Mouse (Mus musculus) stomach, embryonic 14.5 days (tissue): ENCODE results near the gene Nid1. TPM values are rescaled to one million over a fixed set of nuclear protein-coding genes. Genes with fewer than 3 reads are reported as not detected.
"Not testable (repeated sequence)": the region's sequence is repeated elsewhere in the genome, so short reads cannot be mapped to it uniquely, and the experiment has no call there.

Experiments
- ATAC-seq: fragments of 200-750 bp; cut with Nextera tagmentation; 2 replicates; pipeline ENCODE4 v1.8.0; 2017; ENCODE audit warnings: low read depth, moderate TSS enrichment; ENCODE audit not compliant: insufficient number of reproducible peaks, insufficient read depth, low FRiP score
- H3K27ac ChIP-seq: fragments of 300-500 bp; sonication (generic); 2 replicates; pipeline ENCODE4 v1.5.1; 2014; ENCODE audit warnings: mild to moderate bottlenecking, low read length, moderate library complexity, mixed read lengths
- H3K27me3 ChIP-seq: fragments of 300-500 bp; sonication (generic); 2 replicates; pipeline ENCODE4 v1.6.1; 2014; ENCODE audit warnings: low read length, control low read depth, mixed read lengths; ENCODE audit not compliant: control insufficient read depth, insufficient read depth
- H3K36me3 ChIP-seq: fragments of 300-500 bp; sonication (generic); 2 replicates; pipeline ENCODE4 v1.6.1; 2014; ENCODE audit warnings: mild to moderate bottlenecking, control low read depth, low read length, moderate library complexity, mixed read lengths; ENCODE audit not compliant: control insufficient read depth, insufficient read depth
- H3K4me1 ChIP-seq: fragments of 300-500 bp; sonication (generic); 2 replicates; pipeline ENCODE4 v1.6.1; 2014; ENCODE audit warnings: low read length, control low read depth, mixed read lengths; ENCODE audit not compliant: control insufficient read depth, insufficient read depth
- H3K4me2 ChIP-seq: fragments of 300-500 bp; sonication (generic); replicated peaks from 2 replicates; pipeline ENCODE4 v1.6.1; 2014; ENCODE audit warnings: low read depth, low read length, control low read depth
- H3K4me3 ChIP-seq: fragments of 300-500 bp; sonication (generic); 2 replicates; pipeline ENCODE4 v1.5.1; 2014; ENCODE audit warnings: low read depth, low read length, control low read depth
- H3K9ac ChIP-seq: fragments of 300-500 bp; sonication (generic); replicated peaks from 2 replicates; pipeline ENCODE4 v1.6.1; 2014; ENCODE audit warnings: low read depth, mild to moderate bottlenecking, control low read depth, low read length, moderate library complexity, mixed read lengths
- H3K9me3 ChIP-seq: fragments of 300-500 bp; sonication (generic); 2 replicates; pipeline ENCODE4 v1.6.1; 2016; ENCODE audit warnings: low read depth, low read length, control low read depth; ENCODE audit not compliant: control insufficient read depth
- WGBS: fragments of 180-500 bp; shearing (Covaris S2); extraction: QIAGEN DNeasy Blood & Tissue Kit; methylation state at CpG from one replicate; pipeline ENCODE4 v1.1.7; 2014; 5-methylcytosine and 5-hydroxymethylcytosine counted together
- polyA plus RNA-seq: library from polyadenylated mRNA; unstranded; fragments of >200 nt; fragmentation: Nextera tagmentation; extraction: Ambion mirVana; gene quantifications from 2 replicates; pipeline ENCODE4 v1.2.1, GENCODE M21; 2014

Gene Nid1
- 87.6 and 97.9 TPM in 2 replicates for polyA plus RNA-seq

DNA sequence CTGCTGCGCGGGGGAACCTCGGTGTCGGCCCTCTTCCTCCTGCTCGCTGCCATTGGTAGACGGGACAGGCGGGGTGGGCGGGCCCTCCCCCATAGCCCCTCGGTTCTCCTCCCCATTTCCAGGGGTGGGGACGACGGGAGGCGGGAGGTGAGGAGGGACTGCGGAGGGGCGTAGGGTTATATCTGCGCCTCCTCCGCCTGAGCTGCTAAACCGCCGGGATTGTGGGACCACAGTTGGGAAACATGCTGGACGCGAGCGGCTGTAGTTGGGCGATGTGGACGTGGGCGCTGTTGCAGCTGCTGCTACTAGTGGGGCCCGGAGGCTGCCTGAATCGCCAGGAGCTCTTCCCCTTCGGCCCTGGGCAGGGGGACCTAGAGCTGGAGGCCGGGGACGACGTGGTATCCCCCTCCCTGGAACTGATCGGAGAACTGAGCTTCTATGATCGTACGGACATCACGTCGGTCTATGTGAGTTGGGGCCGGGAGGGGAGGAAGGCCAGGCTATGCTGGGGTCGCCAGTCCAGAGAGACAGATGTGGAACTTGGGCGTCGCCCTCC is at the start of gene Nid1:
Nid1 (plus strand) TSS at position 92 of the 556 bp plus-strand sequence.
- not testable (repeated sequence) for H3K27ac ChIP-seq, H3K9ac ChIP-seq, H3K27me3 ChIP-seq, H3K4me1 ChIP-seq, H3K9me3 ChIP-seq, H3K36me3 ChIP-seq
- H3K4me2 ChIP-seq: peak within 1 kb of the TSS; percentile 33
- ATAC-seq: peak; percentile 83
- under 1% methylated on average over 24 of the region's 39 CpGs for WGBS
- H3K4me3 ChIP-seq: peak within 1 kb of the TSS; percentile 19; the same call in 1 of the 2 replicates

DNA sequence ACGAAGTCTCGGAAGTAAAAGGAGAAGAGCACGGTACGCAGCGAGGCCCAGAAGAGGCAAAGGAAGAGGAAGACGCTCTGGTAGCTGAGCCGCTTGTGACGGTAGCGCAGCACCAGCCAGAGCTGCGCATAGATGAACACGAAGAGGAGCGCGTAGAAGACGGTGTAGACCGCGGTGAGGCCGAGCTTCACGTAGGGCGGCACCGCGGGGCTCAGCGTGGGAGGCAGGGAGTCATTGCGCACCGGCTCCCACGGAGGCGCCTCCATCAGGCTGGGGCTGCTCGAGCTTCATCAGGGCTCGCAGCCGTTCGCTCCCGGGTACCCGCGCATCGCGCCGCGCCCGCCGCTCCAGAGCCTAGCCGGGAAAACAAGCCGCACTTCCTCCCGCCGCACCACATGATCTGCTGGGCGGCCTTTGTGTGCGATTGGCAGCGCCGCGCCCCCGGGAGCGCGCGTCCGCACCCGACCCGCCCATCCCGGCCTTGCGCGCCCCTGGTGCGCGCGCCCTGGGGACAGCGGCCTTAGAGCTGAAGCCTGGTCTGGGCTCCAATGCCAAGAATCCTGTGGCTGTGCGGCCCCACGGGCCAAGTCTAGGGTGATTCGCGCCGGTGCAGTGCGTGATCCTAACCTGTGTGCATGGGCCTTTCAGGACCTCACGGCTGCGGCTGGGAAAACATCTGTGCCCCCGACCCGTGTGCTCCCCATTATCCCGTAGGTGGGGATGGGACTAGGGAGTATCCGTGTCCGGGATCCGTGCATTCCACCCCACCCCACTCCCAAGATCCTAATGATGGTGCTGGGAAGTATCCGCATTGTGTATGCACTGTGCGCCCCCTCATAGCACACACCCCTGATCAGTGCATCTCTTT is 43.9 kb upstream of the Nid1 start, which contains the start of gene Gpr137b:
Gpr137b (minus strand) TSS at position 787 of the 868 bp plus-strand sequence.
- H3K4me3 ChIP-seq: peak within 1 kb of the TSS; percentile 26
- WGBS: under 1% methylated on average over 48 of the region's 78 CpGs

DNA sequence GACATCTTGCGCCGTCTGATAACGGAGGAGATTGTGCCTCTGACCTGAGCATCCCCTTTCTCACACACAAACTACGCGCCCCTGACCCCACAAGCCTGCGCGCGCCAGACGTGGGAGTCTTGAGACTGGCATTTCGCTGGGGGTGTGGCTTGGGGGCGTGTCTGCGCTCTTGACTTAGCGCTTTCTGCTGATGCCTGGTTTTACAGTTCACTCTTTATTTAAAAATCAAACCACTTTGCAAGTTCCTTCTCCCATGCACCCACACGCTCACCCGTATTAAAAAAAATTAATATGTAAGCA is 43.3 kb upstream of the Nid1 start:
- Histone ChIP-seq H3K4me3 (peak overlapping the region; percentile 26; the same call in 1 of the 2 replicates), H3K4me2 (peak overlapping the region; percentile 42)
- peak; percentile 62; the same call in 1 of the 2 replicates for ATAC-seq
- 0% methylated on average over 12 of the region's 15 CpGs for WGBS
- not testable (repeated sequence) for H3K9me3 ChIP-seq, H3K36me3 ChIP-seq, H3K27me3 ChIP-seq, H3K4me1 ChIP-seq, H3K27ac ChIP-seq, H3K9ac ChIP-seq

More for the DNA sequence above, 43.9 kb upstream of the Nid1 start, which contains the start of gene Gpr137b:
- ATAC-seq: peak; percentile 83
- H3K9me3 ChIP-seq, H3K9ac ChIP-seq, H3K36me3 ChIP-seq, H3K4me1 ChIP-seq, H3K27ac ChIP-seq, H3K27me3 ChIP-seq: not testable (repeated sequence)
- peak within 1 kb of the TSS; percentile 42 for H3K4me2 ChIP-seq

DNA sequence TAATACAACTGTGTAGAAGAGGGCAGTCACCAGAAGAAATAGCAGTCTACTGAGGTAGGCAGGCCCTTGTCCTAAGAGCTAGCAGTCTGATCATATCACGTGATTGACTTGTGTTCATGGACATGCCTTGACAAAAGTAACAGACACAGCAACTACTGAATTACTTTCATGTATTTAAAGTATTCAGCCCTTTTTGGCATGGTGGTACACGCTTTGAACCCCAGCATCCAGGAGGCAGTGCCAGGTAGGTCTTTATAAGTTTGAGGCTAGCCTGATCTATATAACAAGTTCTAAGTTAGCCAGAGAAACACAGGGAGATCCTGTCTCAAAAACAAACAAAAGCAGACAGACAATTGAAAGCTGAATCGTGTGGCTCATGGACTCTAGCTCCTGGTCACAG is 36.5 kb upstream of the Nid1 start:
- WGBS: 75% methylated on average over 3 of the region's 3 CpGs
- H3K9me3 ChIP-seq, ATAC-seq, H3K27ac ChIP-seq, H3K9ac ChIP-seq, H3K4me1 ChIP-seq, H3K4me2 ChIP-seq, H3K36me3 ChIP-seq, H3K27me3 ChIP-seq, H3K4me3 ChIP-seq: not testable (repeated sequence)

DNA sequence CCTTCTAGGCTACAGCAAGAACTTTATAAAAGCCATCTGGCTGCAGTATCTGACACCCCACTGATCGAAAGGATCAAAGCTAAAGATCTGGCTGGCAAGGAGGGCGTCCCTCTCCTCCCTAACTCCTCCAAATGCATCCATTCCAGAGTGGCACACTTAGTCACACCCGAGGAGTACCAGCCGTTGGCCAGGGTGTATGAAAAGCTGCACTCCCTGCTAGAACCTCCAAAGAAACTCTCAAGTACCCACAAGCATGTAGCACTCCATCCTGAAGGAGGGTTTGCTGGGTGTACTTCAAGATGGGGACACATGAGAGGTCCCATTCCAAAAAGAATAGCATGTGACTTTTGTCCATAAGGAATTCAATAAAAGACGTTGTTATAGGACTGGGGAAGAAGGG is 34.5 kb upstream of the Nid1 start:
- H3K27me3 ChIP-seq, H3K27ac ChIP-seq, ATAC-seq, H3K9ac ChIP-seq, H3K36me3 ChIP-seq, H3K9me3 ChIP-seq, H3K4me1 ChIP-seq, H3K4me3 ChIP-seq, H3K4me2 ChIP-seq: not testable (repeated sequence)
- 73% methylated on average over 5 of the region's 5 CpGs for WGBS

DNA sequence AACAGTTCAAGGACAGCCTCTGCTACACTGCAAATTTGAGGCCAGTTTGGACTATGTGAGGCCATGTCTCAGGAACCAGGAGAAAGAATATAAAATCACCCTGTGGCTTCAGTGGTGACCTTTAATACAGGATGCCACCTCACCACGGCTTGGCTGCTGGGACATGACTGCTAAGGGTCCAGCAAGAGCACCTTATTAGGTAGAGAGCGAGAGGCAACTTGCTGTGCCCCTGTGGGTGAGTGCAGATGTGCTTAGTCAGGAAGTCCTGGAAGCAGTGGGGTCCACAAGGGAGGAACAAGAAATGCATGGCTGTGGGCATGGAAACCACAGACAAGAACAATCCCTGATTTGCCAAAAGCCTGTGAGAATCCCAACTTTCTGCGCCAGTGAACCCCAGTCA is 34.0 kb upstream of the Nid1 start:
- ATAC-seq, H3K4me3 ChIP-seq: not testable (repeated sequence)
- WGBS: 85% methylated on average over 2 of the region's 3 CpGs

DNA sequence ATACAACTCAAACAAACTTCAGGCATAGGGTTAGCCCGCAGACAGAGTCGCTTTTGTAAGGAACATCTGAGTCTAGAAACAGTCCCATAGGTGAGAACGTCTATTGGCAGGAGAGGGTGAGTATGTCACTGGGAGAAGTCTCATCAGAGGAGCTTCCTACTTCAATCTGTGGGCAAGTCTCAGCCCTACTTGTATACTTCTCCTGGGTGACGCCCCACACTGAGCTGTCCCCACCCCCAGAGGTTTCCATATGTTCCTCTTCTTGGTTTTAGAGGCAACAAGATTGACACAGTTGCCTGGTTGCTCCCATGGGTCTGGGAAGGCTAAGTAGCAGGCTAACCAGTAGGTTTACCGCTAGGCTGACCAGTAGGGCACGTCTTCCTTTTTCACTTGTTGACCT is 33.5 kb upstream of the Nid1 start:
- H3K27me3 ChIP-seq, H3K4me1 ChIP-seq, H3K9ac ChIP-seq, ATAC-seq, H3K4me2 ChIP-seq, H3K36me3 ChIP-seq, H3K9me3 ChIP-seq, H3K27ac ChIP-seq, H3K4me3 ChIP-seq: not testable (repeated sequence)
- WGBS: 78% methylated on average over 4 of the region's 6 CpGs

More for the DNA sequence above, 34.0 kb upstream of the Nid1 start:
- not testable (repeated sequence) for H3K27me3 ChIP-seq, H3K4me1 ChIP-seq, H3K9ac ChIP-seq, H3K27ac ChIP-seq, H3K9me3 ChIP-seq, H3K36me3 ChIP-seq, H3K4me2 ChIP-seq

DNA sequence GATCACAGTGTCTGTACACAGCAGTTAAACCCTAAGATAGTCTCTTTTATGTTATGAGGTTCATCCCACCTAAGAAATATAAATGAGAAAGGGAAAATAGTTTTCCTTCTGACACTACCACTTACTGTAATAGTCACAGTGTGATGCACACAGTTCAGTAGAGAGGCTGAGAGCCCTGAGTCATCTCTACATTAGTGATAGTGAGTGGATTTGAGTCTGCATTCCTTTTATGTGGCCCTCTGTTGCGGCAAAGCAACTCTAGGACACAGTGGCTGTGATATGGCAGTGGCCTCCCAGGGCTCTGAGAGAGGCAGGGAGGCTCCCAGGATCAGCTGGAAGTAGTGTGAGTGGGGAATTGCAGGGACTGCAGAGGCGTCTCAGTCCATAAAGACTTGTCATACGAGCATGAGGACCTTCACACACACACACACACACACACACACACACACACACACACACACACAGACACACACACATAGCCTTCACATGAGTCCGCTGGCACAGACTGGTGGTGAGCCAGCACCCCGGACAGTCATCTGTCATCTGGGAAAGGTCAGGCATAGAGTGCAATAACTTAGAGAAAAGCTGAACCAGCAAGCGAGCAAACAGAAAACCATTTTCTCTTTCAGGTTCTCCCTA is 32.7 kb upstream of the Nid1 start:
- H3K4me1 ChIP-seq, H3K9ac ChIP-seq, H3K4me2 ChIP-seq, H3K36me3 ChIP-seq, H3K27me3 ChIP-seq, H3K9me3 ChIP-seq, H3K4me3 ChIP-seq, ATAC-seq, H3K27ac ChIP-seq: not testable (repeated sequence)
- 55% methylated on average over 6 of the region's 6 CpGs for WGBS
